In the genomic region with DNA sequence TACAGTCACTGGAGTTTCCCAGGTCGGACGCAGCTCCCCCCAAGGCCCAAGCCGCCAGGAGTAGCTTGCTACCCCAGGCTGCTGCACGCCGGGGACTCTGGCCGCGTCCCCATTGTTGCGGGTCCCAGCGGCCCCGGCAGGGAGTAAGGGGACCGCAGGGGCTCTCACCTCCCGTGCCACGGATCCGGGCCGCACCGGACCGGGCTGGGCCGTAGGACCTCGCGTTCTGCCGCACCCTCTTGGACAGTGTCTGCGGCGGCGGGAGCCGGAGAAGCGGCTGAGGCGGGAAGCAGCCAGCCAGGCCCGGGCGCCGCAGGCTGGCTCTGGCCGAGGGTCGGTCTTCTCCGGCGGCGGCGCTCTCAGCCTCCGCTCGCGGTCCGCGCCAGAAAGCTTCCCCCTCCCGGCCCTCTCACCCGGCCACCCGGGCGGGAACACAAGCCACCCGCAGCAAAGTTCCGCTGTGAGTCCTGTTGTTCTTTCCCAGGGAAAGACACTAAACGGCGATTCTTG, we compare ENCODE assay signal across 8 mouse cellular contexts. TPM values are rescaled to one million over a fixed set of nuclear protein-coding genes. Genes with fewer than 3 reads are reported as not detected.
DNase-seq lines count a peak whose midpoint lies in the region; ATAC-seq and TF ChIP-seq lines count a peak whose summit lies in the region.

A gene (minus strand): TSS at position 383 of the 510 bp plus-strand sequence.

- 0 out of 2 replicates have a peak, but pooled peaks cover 5% of the 10 kb centered on the region for H3K4me1 ChIP-seq in lung, embryonic 14.5 days (ENCODE audit: insufficient read depth)

- TF ChIP-seq CTCF in lung, embryonic 14.5 days (IDR thresholded peaks at IDR 0.05; ENCODE audit: low read depth), result 0 out of 2 replicates have a peak, but pooled peaks have one; percentile 3

- H3K4me2 ChIP-seq in lung, embryonic 14.5 days, result peak within 1 kb of the TSS; percentile 87

- peak; percentile 95 for ATAC-seq in lung, embryonic 14.5 days (ENCODE audit: insufficient read depth)
- ATAC-seq in neutrophil, adult 5-6 weeks (ENCODE audit: extremely low read depth, insufficient number of reproducible peaks, low FRiP score, poor library complexity, severe bottlenecking), result peak; percentile 61; the same call in 1 of the 2 replicates

- under 1% methylated on average over 49 of the region's 49 CpGs for WGBS in lung, embryonic 14.5 days

- H3K4me3 ChIP-seq in lung, embryonic 14.5 days (ENCODE audit: low read depth, low read length), result peak within 1 kb of the TSS; percentile 98

- H3K27ac ChIP-seq in lung, embryonic 14.5 days (ENCODE audit: low read depth), result peak within 1 kb of the TSS; percentile 91

- H3K36me3 ChIP-seq in lung, embryonic 14.5 days (ENCODE audit: insufficient read depth), result no peaks in the 10 kb centered on the region

- peak within 1 kb of the TSS; percentile 99 for H3K9ac ChIP-seq in lung, embryonic 14.5 days

- H3K27me3 ChIP-seq in lung, embryonic 14.5 days (ENCODE audit: insufficient read depth, low read length), result no peaks in the 10 kb centered on the region

- no peaks in the 10 kb centered on the region for H3K9me3 ChIP-seq in lung, embryonic 14.5 days (ENCODE audit: low read depth, low read length)

- DNase-seq in MEL-GATA-1-ER (ENCODE audit: extremely low read depth, low read depth), result peak; percentile 67
- DNase-seq in cerebellum, adult 8-10 months, result peak; percentile 87
- DNase-seq in forelimb bud, embryonic 11.5 days (ENCODE audit: low read depth, low spot score), result peak; percentile 80
- DNase-seq in heart, postnatal 4 days, result peak; percentile 92
- peak; percentile 49 to 81 for DNase-seq in layer of hippocampus, adult 8-10 months (ENCODE audit: low spot score in 2 of 2)
- DNase-seq in lung, embryonic 14.5 days, result peak; percentile 91
- DNase-seq in testis, postnatal 14 days (ENCODE audit: low spot score), result peak; percentile 86

RNA-seq across cellular contexts. Expression of the gene that starts here (rescaled TPM):
- 10 to 100 TPM; 17.8 to 18.2 TPM for total RNA-seq in heart, postnatal 4 days (2021)
- 10 to 100 TPM; 17.3 to 21.1 (median 18.5) TPM for total RNA-seq in layer of hippocampus, adult 8-10 months (2022)
- 4.5 and 5.7 TPM in 2 replicates for polyA plus RNA-seq in lung, embryonic 14.5 days (2014; fragmentation: Nextera tagmentation; extraction: Ambion mirVana)
- 16.9 and 17.7 TPM in 2 replicates for total RNA-seq in neutrophil, adult 5-6 weeks (2017)

Comparison
In these comparisons a context has a peak if more than half of its experiments do, and no peak if none do; other contexts are left out.
1. Peak in every context shown above with its lines: DNase-seq, ATAC-seq, H3K4me3 ChIP-seq and H3K27ac ChIP-seq.